Mouse (Mus musculus): Measurements from ENCODE around the gene Olfr541. TPM values are rescaled to one million over a fixed set of nuclear protein-coding genes. Genes with fewer than 3 reads are reported as not detected.

Gene Olfr541
- polyA plus RNA-seq, 1 experiment from 2014 or later, result not detected

Other genes starting within 250 kb of the Olfr541 start
- not detected in 2 replicates for gene Olfr533, start 233.9 kb upstream of the Olfr541 start, polyA plus RNA-seq (2014; fragmentation: Nextera tagmentation; extraction: Ambion mirVana)
- not detected in 2 replicates for gene Olfr535, start 213.1 kb upstream of the Olfr541 start, polyA plus RNA-seq (2014; fragmentation: Nextera tagmentation; extraction: Ambion mirVana)
- not detected in 2 replicates for gene Olfr536, start 189.9 kb upstream of the Olfr541 start, polyA plus RNA-seq (2014; fragmentation: Nextera tagmentation; extraction: Ambion mirVana)
- gene Olfr538, start 129.4 kb upstream of the Olfr541 start, polyA plus RNA-seq (2014; fragmentation: Nextera tagmentation; extraction: Ambion mirVana), result not detected in 2 replicates
- gene Olfr46, start 96.0 kb upstream of the Olfr541 start, polyA plus RNA-seq (2014; fragmentation: Nextera tagmentation; extraction: Ambion mirVana), result not detected in 2 replicates
- gene Olfr61, start 68.3 kb upstream of the Olfr541 start, polyA plus RNA-seq (2014; fragmentation: Nextera tagmentation; extraction: Ambion mirVana), result not detected in 2 replicates
- gene Olfr53, start 50.8 kb upstream of the Olfr541 start, polyA plus RNA-seq (2014; fragmentation: Nextera tagmentation; extraction: Ambion mirVana), result not detected in 2 replicates
- not detected in 2 replicates for gene Olfr539, start 37.3 kb upstream of the Olfr541 start, polyA plus RNA-seq (2014; fragmentation: Nextera tagmentation; extraction: Ambion mirVana)
- gene Olfr45, start 15.3 kb upstream of the Olfr541 start, polyA plus RNA-seq (2014; fragmentation: Nextera tagmentation; extraction: Ambion mirVana), result not detected in 2 replicates
- not detected in 2 replicates for gene Cyp2e1, start 66.5 kb downstream of the Olfr541 start, polyA plus RNA-seq (2014; fragmentation: Nextera tagmentation; extraction: Ambion mirVana)
- gene Syce1, start 90.6 kb downstream of the Olfr541 start, polyA plus RNA-seq (2014; fragmentation: Nextera tagmentation; extraction: Ambion mirVana), result 0.45 TPM in 1 of 2 replicates, not detected in the other
- gene Zfp941, start 124.9 kb downstream of the Olfr541 start, polyA plus RNA-seq (2014; fragmentation: Nextera tagmentation; extraction: Ambion mirVana), result 6.4 and 8.1 TPM in 2 replicates
- gene Urah, start 137.8 kb downstream of the Olfr541 start, polyA plus RNA-seq (2014; fragmentation: Nextera tagmentation; extraction: Ambion mirVana), result 0.25 TPM in 1 of 2 replicates, not detected in the other
- gene Scgb1c1, start 148.3 kb downstream of the Olfr541 start, polyA plus RNA-seq (2014; fragmentation: Nextera tagmentation; extraction: Ambion mirVana), result not detected in 2 replicates
- not detected in 2 replicates for gene Odf3, start 150.5 kb downstream of the Olfr541 start, polyA plus RNA-seq (2014; fragmentation: Nextera tagmentation; extraction: Ambion mirVana)
- not detected in 2 replicates for gene Gm45785, start 159.1 kb downstream of the Olfr541 start, polyA plus RNA-seq (2014; fragmentation: Nextera tagmentation; extraction: Ambion mirVana)
- 74.6 and 74.8 TPM in 2 replicates for gene Ric8a, start 159.7 kb downstream of the Olfr541 start, polyA plus RNA-seq (2014; fragmentation: Nextera tagmentation; extraction: Ambion mirVana)
- 24.2 and 28.9 TPM in 2 replicates for gene Bet1l, start 160.3 kb downstream of the Olfr541 start, polyA plus RNA-seq (2014; fragmentation: Nextera tagmentation; extraction: Ambion mirVana)
- 182 and 243 TPM in 2 replicates for gene Psmd13, start 184.7 kb downstream of the Olfr541 start, polyA plus RNA-seq (2014; fragmentation: Nextera tagmentation; extraction: Ambion mirVana)
- 21.6 and 23.3 TPM in 2 replicates for gene Sirt3, start 185.0 kb downstream of the Olfr541 start, polyA plus RNA-seq (2014; fragmentation: Nextera tagmentation; extraction: Ambion mirVana)
- gene Cox8b, start 203.2 kb downstream of the Olfr541 start, polyA plus RNA-seq (2014; fragmentation: Nextera tagmentation; extraction: Ambion mirVana), result 0.86 TPM in 1 of 2 replicates, not detected in the other
- 0.06 and 0.17 TPM in 2 replicates for gene Nlrp6, start 223.6 kb downstream of the Olfr541 start, polyA plus RNA-seq (2014; fragmentation: Nextera tagmentation; extraction: Ambion mirVana)
- 9.7 and 10.6 TPM in 2 replicates for gene Pgghg, start 244.1 kb downstream of the Olfr541 start, polyA plus RNA-seq (2014; fragmentation: Nextera tagmentation; extraction: Ambion mirVana)

Measured in hindbrain, embryonic 11.5 days (tissue).